Mouse (Mus musculus): ENCODE measurements at regions not wholly inside any gene's neighbourhood (a gene's known extent, or its start where the extent isn't known, plus 50 kb on each side); places are given as distances from the start of the nearest gene placed in this dataset.

DNA sequence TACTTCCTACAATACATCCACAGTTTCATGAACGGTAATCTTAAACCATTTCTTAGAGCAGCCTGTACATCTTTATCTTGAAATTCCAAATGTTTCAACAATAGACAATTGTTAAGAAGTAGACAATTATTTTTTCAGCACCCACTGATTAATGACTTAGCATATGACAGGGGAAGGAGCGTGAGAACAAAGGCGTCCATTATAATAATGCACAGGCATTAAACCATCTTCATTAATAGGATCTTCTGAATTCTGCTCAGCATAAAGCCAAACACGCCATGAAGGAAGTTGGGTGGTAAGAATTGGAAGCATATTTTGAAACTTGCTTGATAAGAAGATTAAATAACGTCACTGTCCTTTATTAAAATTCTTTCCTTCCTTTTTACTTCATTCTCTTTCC is 50.5 kb upstream of the Adarb2 start:
- TF ChIP-seq ETS1 (IDR thresholded peaks at IDR 0.05; ENCODE audit: low read depth, low read length) (no peak), MYC (IDR thresholded peaks at IDR 0.05; ENCODE audit: low read depth, low read length) (no peak), POLR2A (IDR thresholded peaks at IDR 0.05; ENCODE audit: control insufficient read depth in 1 of 2, insufficient read depth in 1 of 2, low read depth in 1 of 2, low read length in 2 of 2, poor library complexity in 1 of 2) (no peak), ZMIZ1 (IDR thresholded peaks at IDR 0.05; ENCODE audit: low read depth, low read length) (no peak), CHD1 (IDR thresholded peaks at IDR 0.05; ENCODE audit: low read depth, low read length) (no peak)

All from MEL (cell line).